Mouse (Mus musculus): ENCODE results near the gene Gja10.

DNA sequence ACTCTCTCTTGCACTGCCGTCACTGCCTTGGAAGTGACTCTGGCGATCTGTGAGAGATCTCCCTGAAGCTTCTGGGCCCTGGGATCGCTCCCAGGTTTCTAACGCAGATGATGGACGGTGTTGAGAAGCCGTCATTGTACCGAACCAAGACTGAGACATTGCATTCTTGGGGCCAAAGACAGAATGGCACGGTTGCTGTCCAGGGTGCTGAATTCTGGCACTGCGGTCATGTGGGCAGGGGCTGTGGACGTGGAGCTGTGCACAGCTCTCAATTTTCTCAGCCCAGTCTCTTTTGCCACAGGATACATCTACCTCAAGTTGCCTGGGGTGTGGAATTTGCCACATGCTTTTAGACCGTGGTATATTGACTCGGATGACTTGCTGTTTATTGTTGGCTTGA, 1.4 kb downstream of the Gja10 start:
- TF ChIP-seq ZC3H11A (IDR thresholded peaks at IDR 0.05; ENCODE audit: borderline replicate concordance, low read depth, low read length) (no peak), MAFK (IDR thresholded peaks at IDR 0.05; ENCODE audit: insufficient read depth, low read depth, low read length) (no peak)
